ENCODE assay signal across 7 mouse cellular contexts in genomic region chr11:51809632-51810224, GRCm38 (mm10). TPM values are rescaled to one million over a fixed set of nuclear protein-coding genes. Genes with fewer than 3 reads are reported as not detected.
DNase-seq lines count a peak whose midpoint lies in the region; ATAC-seq and TF ChIP-seq lines count a peak whose summit lies in the region.

No protein-coding gene starts in this region.

- H3K4me2 ChIP-seq in kidney, embryonic 15.5 days, result no peak overlapping the region
- no peak overlapping the region for H3K4me2 ChIP-seq in lung, embryonic 14.5 days

- H3K4me1 ChIP-seq in kidney, embryonic 15.5 days, result peaks cover 14% of the 10 kb centered on the region
- no peaks in the 10 kb centered on the region; the same call in 1 of the 2 replicates for H3K4me1 ChIP-seq in lung, embryonic 14.5 days (ENCODE audit: insufficient read depth)

- WGBS in kidney, embryonic 15.5 days, result 65% methylated on average over 6 of the region's 6 CpGs
- WGBS in lung, embryonic 14.5 days, result 49% methylated on average over 6 of the region's 6 CpGs

- ATAC-seq in kidney, embryonic 15.5 days (replicated peaks; ENCODE audit: low FRiP score), result no peak
- no peak for ATAC-seq in lung, embryonic 14.5 days (ENCODE audit: insufficient read depth)

- no peaks in the 10 kb centered on the region for H3K27me3 ChIP-seq in kidney, embryonic 15.5 days
- H3K27me3 ChIP-seq in lung, embryonic 14.5 days (ENCODE audit: insufficient read depth, low read length), result no peaks in the 10 kb centered on the region

- peak; percentile 13; the same call in 1 of the 2 replicates for TF ChIP-seq CTCF in lung, embryonic 14.5 days (IDR thresholded peaks at IDR 0.05; ENCODE audit: low read depth)

- DNase-seq in kidney, adult 18-20 months, result peak; percentile 46
- peak; percentile 71 for DNase-seq in CD4-positive, CD25-positive, alpha-beta regulatory T cell, adult 2 months (ENCODE audit: low read depth, low spot score)
- peak; percentile 70 for DNase-seq in MEL-GATA-1-ER (ENCODE audit: extremely low read depth, low read depth)
- peak; percentile 78 for DNase-seq in lung, embryonic 14.5 days
- DNase-seq in gastrocnemius, adult 8-10 months (ENCODE audit: low spot score in 2 of 2), result no peak
- no peak for DNase-seq in thymus, postnatal 4 days

- no peak overlapping the region for H3K4me3 ChIP-seq in kidney, embryonic 15.5 days (replicated peaks)
- no peak overlapping the region for H3K4me3 ChIP-seq in lung, embryonic 14.5 days (ENCODE audit: low read depth, low read length)

- H3K9me3 ChIP-seq in kidney, embryonic 15.5 days (replicated peaks), result 0 out of 2 replicates have a peak, but pooled peaks cover 3% of the 10 kb centered on the region
- no peaks in the 10 kb centered on the region for H3K9me3 ChIP-seq in lung, embryonic 14.5 days (ENCODE audit: low read depth, low read length)

- no peaks in the 10 kb centered on the region for H3K36me3 ChIP-seq in kidney, embryonic 15.5 days
- H3K36me3 ChIP-seq in lung, embryonic 14.5 days (ENCODE audit: insufficient read depth), result no peaks in the 10 kb centered on the region

- no peak overlapping the region for H3K9ac ChIP-seq in kidney, embryonic 15.5 days
- no peak overlapping the region for H3K9ac ChIP-seq in lung, embryonic 14.5 days

- H3K27ac ChIP-seq in kidney, embryonic 15.5 days, result no peak overlapping the region
- no peak overlapping the region for H3K27ac ChIP-seq in lung, embryonic 14.5 days (ENCODE audit: low read depth)

RNA-seq across cellular contexts. Expression of gene Sar1b, which starts 46.2 kb away (rescaled TPM):
- 111 and 114 TPM in 2 replicates for polyA plus RNA-seq in kidney, embryonic 15.5 days (2015; fragmentation: Nextera tagmentation; extraction: Ambion mirVana)
- polyA plus RNA-seq in lung, embryonic 14.5 days (2014; fragmentation: Nextera tagmentation; extraction: Ambion mirVana), result 105 and 109 TPM in 2 replicates
- total RNA-seq in gastrocnemius, adult 8-10 months (2022), result 100 to 1,000 TPM; 497 to 597 (median 580) TPM

RNA-seq across cellular contexts. Expression of gene Sec24a, which starts 46.3 kb away (rescaled TPM):
- polyA plus RNA-seq in kidney, embryonic 15.5 days (2015; fragmentation: Nextera tagmentation; extraction: Ambion mirVana), result 14.3 and 15.3 TPM in 2 replicates
- 16.3 and 16.8 TPM in 2 replicates for polyA plus RNA-seq in lung, embryonic 14.5 days (2014; fragmentation: Nextera tagmentation; extraction: Ambion mirVana)
- 10 to 100 TPM; 34.7 to 51.4 (median 36.2) TPM for total RNA-seq in gastrocnemius, adult 8-10 months (2022)

RNA-seq across cellular contexts. Expression of gene Jade2, which starts 47.7 kb away (rescaled TPM):
- polyA plus RNA-seq in kidney, embryonic 15.5 days (2015; fragmentation: Nextera tagmentation; extraction: Ambion mirVana), result 0.63 and 0.81 TPM in 2 replicates
- polyA plus RNA-seq in lung, embryonic 14.5 days (2014; fragmentation: Nextera tagmentation; extraction: Ambion mirVana), result 1.3 and 1.6 TPM in 2 replicates
- total RNA-seq in gastrocnemius, adult 8-10 months (2022), result 10 to 100 TPM in 1 of 4 experiments, 1 to 10 TPM in 3; 4.4 to 10.0 (median 9.1) TPM

Comparison
In these comparisons a context has a peak if more than half of its experiments do, and no peak if none do; other contexts are left out.
1. DNase-seq: peak in kidney, adult 18-20 months (single experiment), CD4-positive, CD25-positive, alpha-beta regulatory T cell, adult 2 months (single experiment), MEL-GATA-1-ER (single experiment) and lung, embryonic 14.5 days (single experiment); none in gastrocnemius, adult 8-10 months (0 of 2) and thymus, postnatal 4 days (single experiment).